Mouse (Mus musculus) ES-E14 (cell line): Measurements from ENCODE around the gene Pcdh9.

ENCODE experiments used
- CHD2 ChIP-seq: IDR thresholded peaks from 2 replicates; pipeline ENCODE4 v1.6.1; 2014; ENCODE audit warnings: mild to moderate bottlenecking, low read depth, low read length, inconsistent platforms
- HCFC1 ChIP-seq: IDR thresholded peaks from 2 replicates; pipeline ENCODE4 v1.6.1; 2012; ENCODE audit warnings: low read length, inconsistent platforms, borderline replicate concordance; ENCODE audit not compliant: insufficient read depth
- MAFK ChIP-seq: IDR thresholded peaks from 2 replicates; pipeline ENCODE4 v1.6.1; 2014; ENCODE audit warnings: mild to moderate bottlenecking, low read depth, low read length, inconsistent platforms; ENCODE audit not compliant: insufficient read depth
- ZC3H11A ChIP-seq: IDR thresholded peaks from 2 replicates; pipeline ENCODE4 v1.6.1; 2012; ENCODE audit warnings: low read depth, mild to moderate bottlenecking, inconsistent platforms, low read length, borderline replicate concordance
- ZNF384 ChIP-seq: IDR thresholded peaks from 2 replicates; pipeline ENCODE4 v1.6.1; 2012; ENCODE audit warnings: low read depth, low read length, inconsistent platforms

DNA sequence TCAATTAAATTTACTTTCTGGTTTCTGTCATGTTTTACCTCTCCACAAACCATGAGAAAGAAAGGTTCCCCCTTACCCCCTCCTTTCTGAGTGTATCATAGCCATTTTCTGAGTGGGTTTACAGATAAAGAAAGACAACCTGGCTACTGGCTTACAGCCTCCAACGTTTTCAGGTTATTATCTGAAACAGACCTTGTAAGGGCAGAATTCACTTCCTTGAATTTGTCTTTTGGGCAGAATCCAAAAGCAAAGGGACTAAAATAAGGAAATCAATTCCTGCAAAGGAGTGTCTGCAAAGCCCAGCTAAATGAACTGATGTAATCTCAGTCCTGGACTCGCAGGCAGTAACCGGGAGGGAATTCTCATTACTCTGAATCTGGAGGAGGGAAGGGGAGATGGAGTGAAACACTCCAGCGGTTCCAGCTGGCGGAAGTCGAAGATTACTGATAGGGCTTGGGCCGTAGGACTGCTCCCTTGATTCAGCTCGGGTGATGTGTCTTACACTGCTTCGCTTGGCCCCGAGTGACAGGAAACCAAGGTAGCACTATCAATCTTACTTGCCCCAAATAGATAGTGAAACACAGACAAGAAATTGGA is 156.3 kb downstream of the Pcdh9 start:
- TF ChIP-seq HCFC1 (no peak), MAFK (no peak), CHD2 (no peak), ZC3H11A (no peak), ZNF384 (no peak)
